Mouse (Mus musculus): ENCODE measurements at regions not wholly inside any gene's neighbourhood (a gene's known extent, or its start where the extent isn't known, plus 50 kb on each side); places are given as distances from the start of the nearest gene placed in this dataset.

DNA sequence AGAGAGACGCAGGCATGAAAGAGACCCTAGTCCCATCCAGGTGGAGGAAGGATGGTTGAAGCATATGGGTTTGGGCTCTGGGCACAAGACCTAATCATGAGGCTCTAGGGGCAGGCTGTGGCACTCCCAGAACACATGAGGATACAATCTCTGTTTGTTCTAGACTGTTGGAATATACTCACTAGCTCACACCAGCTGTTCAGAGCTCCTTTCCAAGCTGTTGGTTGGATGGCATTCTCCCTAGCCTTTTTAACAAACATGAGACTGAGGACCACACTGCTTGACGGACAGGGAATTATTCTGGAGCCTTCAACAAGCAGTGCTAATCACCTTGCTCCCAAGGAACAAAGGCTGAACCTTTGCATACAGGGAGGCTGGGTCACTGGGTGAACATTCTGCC lies 263.6 kb downstream of the Qk start:
- H3K27ac ChIP-seq (ENCODE audit: low read depth, low read length): no peak overlapping the region
- no peak overlapping the region for H3K9ac ChIP-seq (replicated peaks; ENCODE audit: low read length, poor library complexity, severe bottlenecking)
- no peaks in the 10 kb centered on the region for H3K36me3 ChIP-seq (ENCODE audit: insufficient read depth, low read length)
- H3K4me3 ChIP-seq (ENCODE audit: low read depth, low read length): no peak overlapping the region
- H3K4me2 ChIP-seq (ENCODE audit: low read depth, low read length, poor library complexity, severe bottlenecking): no peak overlapping the region
- no peak for TF ChIP-seq CTCF (IDR thresholded peaks at IDR 0.05)
- ATAC-seq (ENCODE audit: low FRiP score) (no peak), DNase-seq (ENCODE audit: low spot score) (no peak)
- H3K27me3 ChIP-seq (ENCODE audit: insufficient read depth, low read length): no peaks in the 10 kb centered on the region
- no peaks in the 10 kb centered on the region for H3K4me1 ChIP-seq (ENCODE audit: insufficient read depth, low read length)
- 82% methylated on average over 2 of the region's 2 CpGs for WGBS
- H3K9me3 ChIP-seq (ENCODE audit: low read length): no peaks in the 10 kb centered on the region

DNA sequence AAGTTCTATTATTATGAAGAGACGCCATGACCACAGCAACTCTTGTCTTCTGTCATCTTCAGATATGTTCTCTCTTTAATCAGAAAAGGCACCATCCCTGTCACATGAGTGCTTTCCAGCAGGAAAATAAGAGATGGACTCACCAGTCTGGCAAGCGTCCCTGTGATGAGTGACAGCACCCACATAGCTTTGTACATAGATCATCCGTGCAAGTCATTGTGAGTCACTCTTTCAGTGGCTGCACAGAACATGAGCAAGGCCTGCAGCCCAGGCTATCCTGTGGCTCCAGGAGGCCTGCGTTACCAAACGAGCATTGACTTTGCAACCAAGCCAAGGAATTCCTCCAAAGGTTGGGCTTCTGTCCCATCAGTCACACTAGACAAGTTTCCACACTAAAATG lies 265.3 kb downstream of the Qk start:
- Histone ChIP-seq H3K9me3 (ENCODE audit: low read length) (no peaks in the 10 kb centered on the region), H3K27ac (ENCODE audit: low read depth, low read length) (no peak overlapping the region), H3K36me3 (ENCODE audit: insufficient read depth, low read length) (no peaks in the 10 kb centered on the region), H3K4me3 (ENCODE audit: low read depth, low read length) (no peak overlapping the region), H3K27me3 (ENCODE audit: insufficient read depth, low read length) (no peaks in the 10 kb centered on the region), H3K4me1 (ENCODE audit: insufficient read depth, low read length) (no peaks in the 10 kb centered on the region), H3K9ac (replicated peaks; ENCODE audit: low read length, poor library complexity, severe bottlenecking) (no peak overlapping the region), H3K4me2 (ENCODE audit: low read depth, low read length, poor library complexity, severe bottlenecking) (no peak overlapping the region)
- DNase-seq (ENCODE audit: low spot score) (no peak), ATAC-seq (ENCODE audit: low FRiP score) (no peak)
- 86% methylated on average over 5 of the region's 5 CpGs for WGBS
- no peak for TF ChIP-seq CTCF (IDR thresholded peaks at IDR 0.05)

DNA sequence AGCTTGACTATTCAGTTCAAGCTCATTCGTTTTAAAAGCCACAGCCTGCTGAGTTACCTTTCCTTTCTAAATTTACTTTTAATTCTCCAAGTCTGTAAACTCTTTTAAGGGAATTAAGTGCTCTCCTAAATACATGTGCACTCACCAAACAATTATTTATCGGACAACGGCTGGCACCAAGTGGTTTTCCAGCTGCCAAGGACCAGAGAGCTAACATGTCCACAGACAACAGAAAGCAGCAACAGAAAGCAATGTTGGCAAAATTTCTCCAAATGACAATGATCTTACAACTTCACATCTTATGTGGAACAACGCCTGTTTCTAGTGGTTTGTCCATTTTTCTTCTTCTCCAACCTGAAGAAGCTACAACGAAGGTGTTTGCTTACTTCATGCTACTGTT lies 275.3 kb downstream of the Qk start:
- no peak for TF ChIP-seq CTCF (IDR thresholded peaks at IDR 0.05)
- 74% methylated on average over 5 of the region's 5 CpGs for WGBS
- Histone ChIP-seq H3K27ac (ENCODE audit: low read depth, low read length) (no peak overlapping the region), H3K4me1 (ENCODE audit: insufficient read depth, low read length) (no peaks in the 10 kb centered on the region), H3K4me2 (ENCODE audit: low read depth, low read length, poor library complexity, severe bottlenecking) (no peak overlapping the region), H3K4me3 (ENCODE audit: low read depth, low read length) (no peak overlapping the region), H3K9ac (replicated peaks; ENCODE audit: low read length, poor library complexity, severe bottlenecking) (no peak overlapping the region), H3K36me3 (ENCODE audit: insufficient read depth, low read length) (no peaks in the 10 kb centered on the region), H3K9me3 (ENCODE audit: low read length) (no peaks in the 10 kb centered on the region), H3K27me3 (ENCODE audit: insufficient read depth, low read length) (no peaks in the 10 kb centered on the region)
- DNase-seq (ENCODE audit: low spot score) (no peak), ATAC-seq (ENCODE audit: low FRiP score) (no peak)

GRCm38 (mm10) chr17:10042042-10042652 lies 277.5 kb downstream of the Qk start:
- H3K27me3 ChIP-seq (ENCODE audit: insufficient read depth, low read length): no peaks in the 10 kb centered on the region
- H3K27ac ChIP-seq (ENCODE audit: low read depth, low read length): no peak overlapping the region
- H3K4me1 ChIP-seq (ENCODE audit: insufficient read depth, low read length): no peaks in the 10 kb centered on the region; the same call in 1 of the 2 replicates
- no peak overlapping the region for H3K4me3 ChIP-seq (ENCODE audit: low read depth, low read length)
- H3K36me3 ChIP-seq (ENCODE audit: insufficient read depth, low read length): no peaks in the 10 kb centered on the region
- TF ChIP-seq CTCF (IDR thresholded peaks at IDR 0.05): no peak
- DNase-seq (ENCODE audit: low spot score): no peak
- 90% methylated on average over 5 of the region's 5 CpGs for WGBS
- no peak for ATAC-seq (ENCODE audit: low FRiP score)
- H3K9ac ChIP-seq (replicated peaks; ENCODE audit: low read length, poor library complexity, severe bottlenecking): no peak overlapping the region
- no peaks in the 10 kb centered on the region for H3K9me3 ChIP-seq (ENCODE audit: low read length)
- H3K4me2 ChIP-seq (ENCODE audit: low read depth, low read length, poor library complexity, severe bottlenecking): no peak overlapping the region

- no peaks in the 10 kb centered on the region for H3K36me3 ChIP-seq (ENCODE audit: insufficient read depth, low read length)
- 88% methylated on average over 4 of the region's 4 CpGs for WGBS
- no peak overlapping the region for H3K4me2 ChIP-seq (ENCODE audit: low read depth, low read length, poor library complexity, severe bottlenecking)
- TF ChIP-seq CTCF (IDR thresholded peaks at IDR 0.05): no peak
- H3K4me3 ChIP-seq (ENCODE audit: low read depth, low read length): no peak overlapping the region
- ATAC-seq (ENCODE audit: low FRiP score) (no peak), DNase-seq (ENCODE audit: low spot score) (no peak)
- H3K27ac ChIP-seq (ENCODE audit: low read depth, low read length): no peak overlapping the region
- no peak overlapping the region for H3K9ac ChIP-seq (replicated peaks; ENCODE audit: low read length, poor library complexity, severe bottlenecking)
- H3K4me1 ChIP-seq (ENCODE audit: insufficient read depth, low read length): no peaks in the 10 kb centered on the region; the same call in 1 of the 2 replicates
- H3K9me3 ChIP-seq (ENCODE audit: low read length): no peaks in the 10 kb centered on the region
- H3K27me3 ChIP-seq (ENCODE audit: insufficient read depth, low read length): no peaks in the 10 kb centered on the region
These were observed 278.7 kb downstream of the Qk start for GRCm38 (mm10) chr17:10040951-10041359.

- no peak for DNase-seq (ENCODE audit: low spot score)
- Histone ChIP-seq H3K4me3 (ENCODE audit: low read depth, low read length) (no peak overlapping the region), H3K9me3 (ENCODE audit: low read length) (no peaks in the 10 kb centered on the region), H3K27ac (ENCODE audit: low read depth, low read length) (no peak overlapping the region), H3K9ac (replicated peaks; ENCODE audit: low read length, poor library complexity, severe bottlenecking) (no peak overlapping the region), H3K36me3 (ENCODE audit: insufficient read depth, low read length) (no peaks in the 10 kb centered on the region), H3K4me2 (ENCODE audit: low read depth, low read length, poor library complexity, severe bottlenecking) (no peak overlapping the region), H3K27me3 (ENCODE audit: insufficient read depth, low read length) (no peaks in the 10 kb centered on the region), H3K4me1 (ENCODE audit: insufficient read depth, low read length) (no peaks in the 10 kb centered on the region; the same call in 1 of the 2 replicates)
- no peak for ATAC-seq (ENCODE audit: low FRiP score)
- WGBS: 69% methylated on average over 4 of the region's 4 CpGs
- TF ChIP-seq CTCF (IDR thresholded peaks at IDR 0.05): no peak
These were observed 279.3 kb downstream of the Qk start for GRCm38 (mm10) chr17:10040375-10040774.
